Mouse (Mus musculus): ENCODE results near the gene Mis18a. TPM values are rescaled to one million over a fixed set of nuclear protein-coding genes. Genes with fewer than 3 reads are reported as not detected.

Gene Mis18a
- polyA plus RNA-seq, 1 experiment from 2014 or later: 43.4 TPM

- Histone ChIP-seq H3K27me3 (replicated peaks) (no peaks in the 10 kb centered on the region), H3K9ac (no peak within 1 kb of the TSS), H3K4me3 (no peak within 1 kb of the TSS), H3K9me3 (no peaks in the 10 kb centered on the region), H3K4me2 (replicated peaks) (no peak within 1 kb of the TSS), H3K4me1 (0 out of 2 replicates have a peak, but pooled peaks cover 8% of the 10 kb centered on the region), H3K27ac (no peak within 1 kb of the TSS), H3K36me3 (no peaks in the 10 kb centered on the region)
- 87% methylated on average over 26 of the region's 26 CpGs for WGBS
- ATAC-seq (ENCODE audit: low FRiP score, low read depth): no peak
Observed at GRCm38 (mm10) chr16:90738092-90738956, 11.1 kb upstream of the Mis18a start, which contains the start of gene Mrap. Mrap (plus strand) TSS chr16:90738207.

- H3K9me3 ChIP-seq: no peaks in the 10 kb centered on the region
- no peaks in the 10 kb centered on the region for H3K36me3 ChIP-seq
- ATAC-seq (ENCODE audit: low FRiP score, low read depth): no peak
- no peak overlapping the region for H3K4me2 ChIP-seq (replicated peaks)
- H3K27ac ChIP-seq: no peak overlapping the region
- H3K9ac ChIP-seq: no peak overlapping the region
- H3K4me1 ChIP-seq: 0 out of 2 replicates have a peak, but pooled peaks cover 4% of the 10 kb centered on the region
- no peaks in the 10 kb centered on the region for H3K27me3 ChIP-seq (replicated peaks)
- WGBS: 68% methylated on average over 10 of the region's 10 CpGs
- H3K4me3 ChIP-seq: no peak overlapping the region
Observed at GRCm38 (mm10) chr16:90736672-90737270, 9.6 kb upstream of the Mis18a start.

- Histone ChIP-seq H3K9ac (no peak overlapping the region), H3K4me1 (no peaks in the 10 kb centered on the region), H3K36me3 (no peaks in the 10 kb centered on the region), H3K27me3 (replicated peaks) (no peaks in the 10 kb centered on the region), H3K27ac (no peak overlapping the region), H3K4me2 (replicated peaks) (no peak overlapping the region), H3K9me3 (peaks cover 7% of the 10 kb centered on the region; the same call in 1 of the 2 replicates), H3K4me3 (no peak overlapping the region)
- WGBS: 82% methylated on average over 4 of the region's 4 CpGs
- no peak for ATAC-seq (ENCODE audit: low FRiP score, low read depth)
Observed at GRCm38 (mm10) chr16:90735611-90736010, 8.4 kb upstream of the Mis18a start.

- Histone ChIP-seq H3K9me3 (peaks cover 8% of the 10 kb centered on the region; the same call in 1 of the 2 replicates), H3K4me2 (replicated peaks) (peak overlapping the region; percentile 97), H3K9ac (peak overlapping the region; percentile 65), H3K4me3 (peak overlapping the region; percentile 80), H3K4me1 (peaks cover 8% of the 10 kb centered on the region), H3K27me3 (replicated peaks) (no peaks in the 10 kb centered on the region), H3K27ac (no peak overlapping the region), H3K36me3 (peaks cover 6% of the 10 kb centered on the region; the same call in 1 of the 2 replicates)
- WGBS: 7% methylated on average over 38 of the region's 38 CpGs
- ATAC-seq (ENCODE audit: low FRiP score, low read depth): peak; percentile 64
Observed at GRCm38 (mm10) chr16:90726600-90727227, 490 bp downstream of the Mis18a start.

- ATAC-seq (ENCODE audit: low FRiP score, low read depth): no peak
- Histone ChIP-seq H3K4me3 (no peak overlapping the region), H3K4me1 (peaks cover 8% of the 10 kb centered on the region), H3K9ac (no peak overlapping the region), H3K4me2 (replicated peaks) (no peak overlapping the region), H3K9me3 (no peaks in the 10 kb centered on the region), H3K27ac (no peak overlapping the region), H3K27me3 (replicated peaks) (no peaks in the 10 kb centered on the region), H3K36me3 (peaks cover 22% of the 10 kb centered on the region; the same call in 1 of the 2 replicates)
- 93% methylated on average over 4 of the region's 4 CpGs for WGBS
Observed at GRCm38 (mm10) chr16:90724051-90724450, 3.2 kb downstream of the Mis18a start.

GRCm38 (mm10) chr16:90710313-90710712 is 16.9 kb downstream of the Mis18a start:
- H3K4me2 ChIP-seq (replicated peaks): peak overlapping the region; percentile 51
- no peak overlapping the region for H3K27ac ChIP-seq
- 80% methylated on average over 12 of the region's 12 CpGs for WGBS

GRCm38 (mm10) chr16:90709711-90710289 is 17.4 kb downstream of the Mis18a start:
- Histone ChIP-seq H3K9ac (no peak overlapping the region), H3K4me3 (no peak overlapping the region), H3K36me3 (no peaks in the 10 kb centered on the region), H3K27me3 (replicated peaks) (peaks cover 6% of the 10 kb centered on the region; the same call in 1 of the 2 replicates), H3K4me1 (peaks cover 10% of the 10 kb centered on the region), H3K27ac (no peak overlapping the region), H3K9me3 (no peaks in the 10 kb centered on the region), H3K4me2 (replicated peaks) (peak overlapping the region; percentile 51)
- WGBS: 27% methylated on average over 17 of the region's 17 CpGs
- ATAC-seq (ENCODE audit: low FRiP score, low read depth): peak; percentile 89

More at GRCm38 (mm10) chr16:90710313-90710712, 16.9 kb downstream of the Mis18a start:
- no peaks in the 10 kb centered on the region for H3K9me3 ChIP-seq
- no peaks in the 10 kb centered on the region for H3K36me3 ChIP-seq
- H3K27me3 ChIP-seq (replicated peaks): peaks cover 6% of the 10 kb centered on the region; the same call in 1 of the 2 replicates
- peaks cover 10% of the 10 kb centered on the region for H3K4me1 ChIP-seq
- H3K4me3 ChIP-seq: no peak overlapping the region
- ATAC-seq (ENCODE audit: low FRiP score, low read depth): no peak
- no peak overlapping the region for H3K9ac ChIP-seq

GRCm38 (mm10) chr16:90706279-90706678 is 20.9 kb downstream of the Mis18a start:
- no peaks in the 10 kb centered on the region for H3K36me3 ChIP-seq
- H3K4me1 ChIP-seq: 0 out of 2 replicates have a peak, but pooled peaks cover 6% of the 10 kb centered on the region
- no peak overlapping the region for H3K4me2 ChIP-seq (replicated peaks)
- no peak overlapping the region for H3K9ac ChIP-seq
- H3K9me3 ChIP-seq: no peaks in the 10 kb centered on the region
- H3K27ac ChIP-seq: no peak overlapping the region
- H3K4me3 ChIP-seq: no peak overlapping the region
- no peak for ATAC-seq (ENCODE audit: low FRiP score, low read depth)
- 62% methylated on average over 3 of the region's 3 CpGs for WGBS
- no peaks in the 10 kb centered on the region; the same call in 1 of the 2 replicates for H3K27me3 ChIP-seq (replicated peaks)

GRCm38 (mm10) chr16:90704161-90704825 is 22.9 kb downstream of the Mis18a start:
- H3K27me3 ChIP-seq (replicated peaks): no peaks in the 10 kb centered on the region; the same call in 1 of the 2 replicates
- WGBS: 67% methylated on average over 13 of the region's 13 CpGs
- no peaks in the 10 kb centered on the region for H3K4me1 ChIP-seq

GRCm38 (mm10) chr16:90703646-90704045 is 23.6 kb downstream of the Mis18a start:
- H3K9me3 ChIP-seq: no peaks in the 10 kb centered on the region
- H3K27me3 ChIP-seq (replicated peaks): no peaks in the 10 kb centered on the region; the same call in 1 of the 2 replicates
- no peaks in the 10 kb centered on the region for H3K36me3 ChIP-seq
- no peak for ATAC-seq (ENCODE audit: low FRiP score, low read depth)
- H3K27ac ChIP-seq: no peak overlapping the region
- no peaks in the 10 kb centered on the region for H3K4me1 ChIP-seq
- no peak overlapping the region for H3K4me2 ChIP-seq (replicated peaks)
- no peak overlapping the region for H3K9ac ChIP-seq
- WGBS: 28% methylated on average over 1 of the region's 1 CpGs
- H3K4me3 ChIP-seq: no peak overlapping the region

More at GRCm38 (mm10) chr16:90704161-90704825, 22.9 kb downstream of the Mis18a start:
- Histone ChIP-seq H3K4me3 (no peak overlapping the region), H3K27ac (no peak overlapping the region), H3K4me2 (replicated peaks) (no peak overlapping the region), H3K9ac (no peak overlapping the region), H3K36me3 (no peaks in the 10 kb centered on the region), H3K9me3 (no peaks in the 10 kb centered on the region)
- ATAC-seq (ENCODE audit: low FRiP score, low read depth): no peak

GRCm38 (mm10) chr16:90701541-90701940 is 25.7 kb downstream of the Mis18a start:
- Histone ChIP-seq H3K4me2 (replicated peaks) (no peak overlapping the region), H3K9ac (no peak overlapping the region), H3K27me3 (replicated peaks) (no peaks in the 10 kb centered on the region), H3K4me1 (no peaks in the 10 kb centered on the region), H3K4me3 (no peak overlapping the region), H3K27ac (no peak overlapping the region), H3K9me3 (no peaks in the 10 kb centered on the region), H3K36me3 (no peaks in the 10 kb centered on the region)
- WGBS: 96% methylated on average over 2 of the region's 2 CpGs
- no peak for ATAC-seq (ENCODE audit: low FRiP score, low read depth)
